Mouse (Mus musculus) liver, embryonic 16.5 days (tissue): Measurements from ENCODE around the gene Rad9a. TPM values are rescaled to one million over a fixed set of nuclear protein-coding genes. Genes with fewer than 3 reads are reported as not detected.

Source experiments
- ATAC-seq: fragments of 200-750 bp; cut with Nextera tagmentation; 2 replicates; pipeline ENCODE4 v1.8.0; 2017; ENCODE audit warnings: low read depth, mild to moderate bottlenecking, moderate number of reproducible peaks, moderate library complexity
- H3K27ac ChIP-seq: fragments of 300-500 bp; sonication (generic); 2 replicates; pipeline ENCODE4 v1.5.1; 2014; ENCODE audit warnings: mild to moderate bottlenecking, low read length
- H3K27me3 ChIP-seq: fragments of 300-500 bp; sonication (generic); 2 replicates; pipeline ENCODE4 v1.6.1; 2014; ENCODE audit warnings: low read depth, low read length, mixed read lengths; ENCODE audit not compliant: control insufficient read depth, insufficient read depth
- H3K36me3 ChIP-seq: fragments of 300-500 bp; sonication (generic); 2 replicates; pipeline ENCODE4 v1.6.1; 2014; ENCODE audit warnings: mild to moderate bottlenecking; ENCODE audit not compliant: control insufficient read depth, insufficient read depth
- H3K4me1 ChIP-seq: fragments of 300-500 bp; sonication (generic); 2 replicates; pipeline ENCODE4 v1.6.1; 2014; ENCODE audit warnings: low read depth, low read length, mixed read lengths; ENCODE audit not compliant: control insufficient read depth
- H3K4me2 ChIP-seq: fragments of 300-500 bp; sonication (generic); 2 replicates; pipeline ENCODE4 v1.6.1; 2014; ENCODE audit warnings: low read depth, low read length, mixed read lengths
- H3K4me3 ChIP-seq: fragments of 300-500 bp; sonication (generic); 2 replicates; pipeline ENCODE4 v1.5.1; 2014; ENCODE audit warnings: low read depth, mild to moderate bottlenecking, low read length
- H3K9ac ChIP-seq: fragments of 300-500 bp; sonication (generic); 2 replicates; pipeline ENCODE4 v1.6.1; 2014; ENCODE audit warnings: low read depth, low read length
- H3K9me3 ChIP-seq: fragments of 300-500 bp; sonication (generic); replicated peaks from 2 replicates; pipeline ENCODE4 v1.6.1; 2016; ENCODE audit warnings: low read length; ENCODE audit not compliant: control insufficient read depth
- WGBS: fragments of 180-500 bp; shearing (Covaris S2); extraction: QIAGEN DNeasy Blood & Tissue Kit; methylation state at CpG from one replicate; pipeline ENCODE4 v1.1.7; 2014; ENCODE audit not compliant: insufficient replicate concordance; 5-methylcytosine and 5-hydroxymethylcytosine counted together
- polyA plus RNA-seq: library from polyadenylated mRNA; unstranded; fragments of >200 nt; fragmentation: Nextera tagmentation; extraction: Ambion mirVana; gene quantifications from 2 replicates; pipeline ENCODE4 v1.2.1, GENCODE M21; 2015

The Rad9a gene
- polyA plus RNA-seq, 1 experiment from 2014 or later = 14.2 TPM

DNA sequence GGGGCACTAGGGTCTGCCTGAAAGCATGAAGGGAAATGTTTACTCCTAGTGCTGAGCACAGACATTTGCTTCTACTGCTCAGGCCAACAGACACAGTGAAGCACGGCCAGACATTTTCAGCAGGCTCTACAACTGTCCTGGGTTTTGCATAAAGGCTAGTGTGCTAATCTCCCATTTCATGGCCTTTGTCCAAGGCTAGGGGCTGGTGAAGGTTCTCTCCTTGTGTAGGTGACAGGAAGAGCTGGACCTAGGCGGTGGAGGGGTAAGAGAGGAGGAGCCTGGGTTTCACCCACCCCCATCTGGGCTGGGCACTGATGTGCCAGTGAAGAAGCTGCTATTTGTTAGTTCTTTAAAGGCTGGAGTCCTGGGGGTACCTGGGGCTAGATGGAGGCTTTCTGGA, 36.7 kb downstream of the Rad9a start:
- H3K27ac ChIP-seq = peak overlapping the region; percentile 29
- no peaks in the 10 kb centered on the region for H3K9me3 ChIP-seq
- WGBS = 38% methylated on average over 2 of the region's 2 CpGs
- H3K4me2 ChIP-seq = no peak overlapping the region
- ATAC-seq = no peak
- H3K4me3 ChIP-seq = no peak overlapping the region
- H3K4me1 ChIP-seq = peaks cover 33% of the 10 kb centered on the region
- H3K9ac ChIP-seq = no peak overlapping the region
- H3K36me3 ChIP-seq = peaks cover 2% of the 10 kb centered on the region; the same call in 1 of the 2 replicates
- no peaks in the 10 kb centered on the region for H3K27me3 ChIP-seq

DNA sequence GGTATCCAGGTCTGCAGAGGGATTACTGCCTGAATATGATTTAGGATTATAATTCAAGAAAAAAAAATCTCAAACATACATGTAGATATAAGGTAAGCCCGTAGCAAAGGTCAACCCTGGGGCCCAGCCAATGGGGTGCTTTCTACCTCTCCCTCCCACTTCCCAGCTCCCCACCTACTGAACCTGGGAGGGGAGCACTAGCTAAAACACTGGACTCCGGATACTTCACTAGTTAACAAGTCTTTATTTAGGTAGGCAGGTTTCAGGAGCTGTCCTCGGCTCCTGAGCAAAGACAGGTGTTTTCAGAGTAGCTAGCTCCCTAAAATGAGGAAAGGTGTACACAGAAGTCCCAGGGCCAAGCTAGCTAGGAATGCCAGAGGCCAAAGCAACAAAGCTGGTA, 37.4 kb downstream of the Rad9a start:
- 0 out of 2 replicates have a peak overlapping the region, but pooled peaks have one; percentile 66 for H3K4me2 ChIP-seq
- 0 out of 2 replicates have a peak, but pooled peaks have one; percentile 12 for ATAC-seq
- H3K36me3 ChIP-seq = peaks cover 3% of the 10 kb centered on the region
- H3K4me1 ChIP-seq = peaks cover 32% of the 10 kb centered on the region
- H3K9ac ChIP-seq = no peak overlapping the region
- no peaks in the 10 kb centered on the region for H3K27me3 ChIP-seq
- H3K4me3 ChIP-seq = no peak overlapping the region
- no peaks in the 10 kb centered on the region for H3K9me3 ChIP-seq
- WGBS = 65% methylated on average over 3 of the region's 3 CpGs
- peak overlapping the region; percentile 29 for H3K27ac ChIP-seq

GRCm38 (mm10) chr19:4163543-4163887, 37.9 kb downstream of the Rad9a start:
- peaks cover 32% of the 10 kb centered on the region for H3K4me1 ChIP-seq

DNA sequence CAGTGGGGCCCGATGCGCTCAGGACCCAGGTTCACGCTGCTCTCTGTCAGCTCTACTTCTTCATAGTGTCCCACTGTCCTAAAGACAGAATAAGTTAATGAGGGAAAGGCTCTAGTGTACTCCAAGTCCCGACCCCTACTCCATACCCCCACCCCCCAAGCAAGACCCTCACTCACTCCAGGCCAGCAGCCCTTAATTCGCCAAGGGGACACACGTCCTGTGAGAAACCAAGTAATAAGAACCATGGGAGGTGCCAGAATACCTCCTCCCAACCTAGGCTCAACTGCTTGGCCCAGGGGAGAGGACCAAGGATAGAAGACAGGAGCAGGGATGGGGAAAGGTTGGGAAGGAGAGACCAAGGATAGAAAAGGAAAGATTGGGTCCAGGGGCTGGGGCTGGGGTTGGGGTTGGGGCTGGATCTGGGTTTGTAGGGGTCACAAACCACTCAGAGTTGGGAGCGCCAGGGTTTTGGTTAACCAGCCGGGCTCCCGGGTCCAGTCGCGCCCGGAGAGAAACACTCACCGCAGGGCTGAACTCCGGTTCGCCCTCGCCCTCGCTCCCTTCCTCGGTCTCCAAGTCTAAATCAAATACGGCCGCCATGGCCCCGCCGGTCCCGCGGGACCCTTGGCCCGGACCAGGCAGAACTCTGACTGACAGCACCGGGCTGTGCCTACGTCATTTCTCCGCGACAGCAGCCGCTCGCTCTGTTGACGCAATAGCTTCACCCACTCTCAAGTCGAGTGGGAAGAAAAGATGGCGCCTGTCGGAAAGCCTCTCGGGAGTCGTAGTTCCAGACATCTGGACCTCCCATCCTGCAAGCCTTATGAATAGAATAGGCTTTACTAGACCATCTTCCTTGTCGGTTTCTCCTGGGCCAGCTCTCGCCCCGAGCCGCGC, 38.6 kb downstream of the Rad9a start, which contains the start of gene Rps6kb2:
Gene Rps6kb2 (minus strand): TSS at position 709 of the 897 bp plus-strand sequence.
- ATAC-seq = peak; percentile 84
- H3K4me2 ChIP-seq = peak within 1 kb of the TSS; percentile 66
- peaks cover 32% of the 10 kb centered on the region for H3K4me1 ChIP-seq
- no peaks in the 10 kb centered on the region for H3K9me3 ChIP-seq
- H3K9ac ChIP-seq = peak within 1 kb of the TSS; percentile 79
- H3K27me3 ChIP-seq = no peaks in the 10 kb centered on the region
- WGBS = 7% methylated on average over 42 of the region's 42 CpGs
- H3K36me3 ChIP-seq = peaks cover 9% of the 10 kb centered on the region
- H3K27ac ChIP-seq = peak within 1 kb of the TSS; percentile 47
- peak within 1 kb of the TSS; percentile 77 for H3K4me3 ChIP-seq

More at GRCm38 (mm10) chr19:4163543-4163887, 37.9 kb downstream of the Rad9a start:
- Histone ChIP-seq H3K36me3 (peaks cover 7% of the 10 kb centered on the region), H3K4me2 (peak overlapping the region; percentile 66), H3K9ac (peak overlapping the region; percentile 79), H3K27me3 (no peaks in the 10 kb centered on the region), H3K4me3 (peak overlapping the region; percentile 77), H3K27ac (peak overlapping the region; percentile 29), H3K9me3 (no peaks in the 10 kb centered on the region)
- 30% methylated on average over 4 of the region's 4 CpGs for WGBS
- ATAC-seq = no peak

DNA sequence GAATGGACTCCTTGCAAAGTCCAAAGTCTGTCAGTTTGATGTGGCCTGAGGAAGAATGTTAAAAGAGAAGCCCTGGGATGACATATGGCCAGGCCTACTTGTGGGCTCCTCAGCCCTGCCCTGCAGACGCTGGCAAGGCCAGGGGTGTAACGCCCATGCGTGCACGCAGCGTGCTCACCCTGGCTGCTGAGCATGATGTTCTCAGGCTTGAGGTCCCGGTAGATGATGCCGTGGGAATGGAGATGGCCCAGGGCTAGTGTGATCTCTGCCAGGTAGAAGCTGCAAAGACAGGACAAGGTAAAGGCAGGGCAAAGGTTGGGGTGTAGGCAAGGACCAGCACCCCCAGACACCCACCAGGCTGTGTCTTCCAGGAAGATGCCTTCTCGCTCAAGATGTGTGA, 42.4 kb downstream of the Rad9a start:
- Histone ChIP-seq H3K27ac (no peak overlapping the region), H3K9ac (no peak overlapping the region), H3K4me3 (no peak overlapping the region), H3K36me3 (peaks cover 10% of the 10 kb centered on the region), H3K4me1 (peaks cover 27% of the 10 kb centered on the region), H3K27me3 (no peaks in the 10 kb centered on the region), H3K9me3 (no peaks in the 10 kb centered on the region), H3K4me2 (no peak overlapping the region)
- ATAC-seq = no peak
- 87% methylated on average over 8 of the region's 8 CpGs for WGBS

DNA sequence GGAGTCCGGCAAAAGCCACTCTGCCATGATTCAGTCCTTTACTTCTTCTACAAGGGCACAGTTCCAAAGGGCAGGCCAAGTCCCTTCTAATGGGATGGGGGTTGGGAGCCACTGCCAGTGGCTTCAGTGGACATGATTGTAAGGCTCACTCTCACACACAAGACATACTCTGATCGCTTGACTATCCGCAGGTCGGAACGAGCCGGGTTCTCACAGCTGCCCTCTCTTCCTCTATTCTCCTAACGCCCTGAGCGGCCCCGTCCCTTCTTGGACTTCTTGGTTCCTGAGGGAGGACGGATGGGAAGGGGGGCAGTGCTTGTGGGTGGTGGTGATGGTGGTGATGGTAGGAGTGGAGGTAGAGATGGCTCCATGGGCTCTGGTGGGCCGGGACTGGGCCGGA, 44.7 kb downstream of the Rad9a start:
- Histone ChIP-seq H3K4me3 (no peak overlapping the region), H3K4me1 (peaks cover 10% of the 10 kb centered on the region), H3K27me3 (no peaks in the 10 kb centered on the region), H3K27ac (no peak overlapping the region), H3K9me3 (no peaks in the 10 kb centered on the region), H3K4me2 (no peak overlapping the region), H3K9ac (no peak overlapping the region), H3K36me3 (peaks cover 10% of the 10 kb centered on the region)
- ATAC-seq = no peak
- 82% methylated on average over 12 of the region's 12 CpGs for WGBS

GRCm38 (mm10) chr19:4156073-4156579, 45.3 kb downstream of the Rad9a start:
- no peak for ATAC-seq
- no peak overlapping the region for H3K27ac ChIP-seq
- H3K4me2 ChIP-seq = no peak overlapping the region
- no peak overlapping the region for H3K4me3 ChIP-seq
- WGBS = 64% methylated on average over 20 of the region's 20 CpGs
- H3K36me3 ChIP-seq = peaks cover 10% of the 10 kb centered on the region
- H3K9ac ChIP-seq = no peak overlapping the region
- peaks cover 9% of the 10 kb centered on the region for H3K4me1 ChIP-seq
- no peaks in the 10 kb centered on the region for H3K9me3 ChIP-seq
- H3K27me3 ChIP-seq = no peaks in the 10 kb centered on the region

- H3K27me3 ChIP-seq = no peaks in the 10 kb centered on the region
- 39% methylated on average over 6 of the region's 6 CpGs for WGBS
- ATAC-seq = no peak
- peaks cover 9% of the 10 kb centered on the region for H3K4me1 ChIP-seq
- H3K36me3 ChIP-seq = peaks cover 7% of the 10 kb centered on the region
- H3K27ac ChIP-seq = peak overlapping the region; percentile 31
- H3K9ac ChIP-seq = peak overlapping the region; percentile 33; the same call in 1 of the 2 replicates
- H3K9me3 ChIP-seq = no peaks in the 10 kb centered on the region
- H3K4me3 ChIP-seq = peak overlapping the region; percentile 3
- H3K4me2 ChIP-seq = 0 out of 2 replicates have a peak overlapping the region, but pooled peaks have one; percentile 10
Observed at GRCm38 (mm10) chr19:4155223-4156072, 46.0 kb downstream of the Rad9a start.
